Mouse (Mus musculus): Measurements from ENCODE around the gene Men1. TPM values are rescaled to one million over a fixed set of nuclear protein-coding genes. Genes with fewer than 3 reads are reported as not detected.

The Men1 gene
- polyA plus RNA-seq, 1 experiment, result 38.5 TPM

DNA sequence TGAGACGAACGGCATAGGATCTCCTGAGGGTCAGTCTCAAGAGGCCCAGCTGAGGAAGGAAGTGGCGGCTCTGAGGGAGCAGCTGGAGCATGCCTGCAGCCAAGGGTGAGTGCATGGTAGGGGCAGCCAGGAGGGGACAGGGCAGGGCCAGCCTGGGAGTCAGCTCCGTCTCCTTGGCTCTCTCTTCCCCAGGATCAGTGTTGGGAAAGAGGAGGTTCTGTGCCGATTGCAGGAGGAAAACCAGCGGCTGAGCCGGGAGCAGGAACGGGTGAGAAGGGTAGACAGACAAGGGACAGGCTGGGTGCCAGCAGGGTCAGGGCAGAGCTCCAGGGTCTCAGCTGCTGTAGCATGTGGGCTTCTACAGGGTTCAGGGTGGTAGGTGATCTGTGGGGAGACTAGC lies 20.3 kb upstream of the Men1 start:
- H3K27me3 ChIP-seq (ENCODE audit: control insufficient read depth, insufficient read depth, low read length), result no peaks in the 10 kb centered on the region
- WGBS, result 78% methylated on average over 8 of the region's 8 CpGs

GRCm38 (mm10) chr19:6315573-6315972 lies 19.2 kb upstream of the Men1 start:
- 83% methylated on average over 14 of the region's 14 CpGs for WGBS
- Histone ChIP-seq H3K4me1 (ENCODE audit: control insufficient read depth, insufficient read depth, insufficient read length, low read length) (peaks cover 5% of the 10 kb centered on the region; the same call in 1 of the 2 replicates), H3K27me3 (ENCODE audit: control insufficient read depth, insufficient read depth, low read length) (no peaks in the 10 kb centered on the region), H3K4me3 (ENCODE audit: low read depth, low read length) (no peak overlapping the region), H3K36me3 (ENCODE audit: control insufficient read depth, insufficient read depth, low read length) (peaks cover 94% of the 10 kb centered on the region), H3K27ac (ENCODE audit: insufficient read depth, low read depth, low read length) (no peak overlapping the region)
- no peak for TF ChIP-seq POLR2A (IDR thresholded peaks at IDR 0.05; ENCODE audit: low read depth, low read length)
- TF ChIP-seq CTCF (IDR thresholded peaks at IDR 0.05; ENCODE audit: extremely low read depth, insufficient read length, insufficient replicate concordance, low read depth, low read length), result no peak

More for the DNA sequence above, 20.3 kb upstream of the Men1 start:
- peaks cover 89% of the 10 kb centered on the region for H3K36me3 ChIP-seq (ENCODE audit: control insufficient read depth, insufficient read depth, low read length)
- H3K4me3 ChIP-seq (ENCODE audit: low read depth, low read length), result no peak overlapping the region
- H3K27ac ChIP-seq (ENCODE audit: insufficient read depth, low read depth, low read length), result no peak overlapping the region
- peaks cover 5% of the 10 kb centered on the region; the same call in 1 of the 2 replicates for H3K4me1 ChIP-seq (ENCODE audit: control insufficient read depth, insufficient read depth, insufficient read length, low read length)
- no peak for TF ChIP-seq CTCF (IDR thresholded peaks at IDR 0.05; ENCODE audit: extremely low read depth, insufficient read length, insufficient replicate concordance, low read depth, low read length)
- no peak for TF ChIP-seq POLR2A (IDR thresholded peaks at IDR 0.05; ENCODE audit: low read depth, low read length)

GRCm38 (mm10) chr19:6318145-6318544 lies 16.6 kb upstream of the Men1 start:
- H3K27me3 ChIP-seq (ENCODE audit: control insufficient read depth, insufficient read depth, low read length), result no peaks in the 10 kb centered on the region
- no peak overlapping the region for H3K4me3 ChIP-seq (ENCODE audit: low read depth, low read length)
- H3K36me3 ChIP-seq (ENCODE audit: control insufficient read depth, insufficient read depth, low read length), result peaks cover 88% of the 10 kb centered on the region
- peaks cover 3% of the 10 kb centered on the region; the same call in 1 of the 2 replicates for H3K4me1 ChIP-seq (ENCODE audit: control insufficient read depth, insufficient read depth, insufficient read length, low read length)
- WGBS, result 87% methylated on average over 12 of the region's 12 CpGs
- no peak for TF ChIP-seq POLR2A (IDR thresholded peaks at IDR 0.05; ENCODE audit: low read depth, low read length)
- TF ChIP-seq CTCF (IDR thresholded peaks at IDR 0.05; ENCODE audit: extremely low read depth, insufficient read length, insufficient replicate concordance, low read depth, low read length), result no peak
- H3K27ac ChIP-seq (ENCODE audit: insufficient read depth, low read depth, low read length), result no peak overlapping the region

- Histone ChIP-seq H3K36me3 (ENCODE audit: control insufficient read depth, insufficient read depth, low read length) (peaks cover 86% of the 10 kb centered on the region), H3K27ac (ENCODE audit: insufficient read depth, low read depth, low read length) (0 out of 2 replicates have a peak overlapping the region, but pooled peaks have one; percentile 7), H3K4me1 (ENCODE audit: control insufficient read depth, insufficient read depth, insufficient read length, low read length) (peaks cover 3% of the 10 kb centered on the region; the same call in 1 of the 2 replicates), H3K27me3 (ENCODE audit: control insufficient read depth, insufficient read depth, low read length) (no peaks in the 10 kb centered on the region), H3K4me3 (ENCODE audit: low read depth, low read length) (no peak overlapping the region)
- no peak for TF ChIP-seq POLR2A (IDR thresholded peaks at IDR 0.05; ENCODE audit: low read depth, low read length)
- TF ChIP-seq CTCF (IDR thresholded peaks at IDR 0.05; ENCODE audit: extremely low read depth, insufficient read length, insufficient replicate concordance, low read depth, low read length), result no peak
- WGBS, result 58% methylated on average over 8 of the region's 8 CpGs
Observed at GRCm38 (mm10) chr19:6321358-6321757, 13.4 kb upstream of the Men1 start.

DNA sequence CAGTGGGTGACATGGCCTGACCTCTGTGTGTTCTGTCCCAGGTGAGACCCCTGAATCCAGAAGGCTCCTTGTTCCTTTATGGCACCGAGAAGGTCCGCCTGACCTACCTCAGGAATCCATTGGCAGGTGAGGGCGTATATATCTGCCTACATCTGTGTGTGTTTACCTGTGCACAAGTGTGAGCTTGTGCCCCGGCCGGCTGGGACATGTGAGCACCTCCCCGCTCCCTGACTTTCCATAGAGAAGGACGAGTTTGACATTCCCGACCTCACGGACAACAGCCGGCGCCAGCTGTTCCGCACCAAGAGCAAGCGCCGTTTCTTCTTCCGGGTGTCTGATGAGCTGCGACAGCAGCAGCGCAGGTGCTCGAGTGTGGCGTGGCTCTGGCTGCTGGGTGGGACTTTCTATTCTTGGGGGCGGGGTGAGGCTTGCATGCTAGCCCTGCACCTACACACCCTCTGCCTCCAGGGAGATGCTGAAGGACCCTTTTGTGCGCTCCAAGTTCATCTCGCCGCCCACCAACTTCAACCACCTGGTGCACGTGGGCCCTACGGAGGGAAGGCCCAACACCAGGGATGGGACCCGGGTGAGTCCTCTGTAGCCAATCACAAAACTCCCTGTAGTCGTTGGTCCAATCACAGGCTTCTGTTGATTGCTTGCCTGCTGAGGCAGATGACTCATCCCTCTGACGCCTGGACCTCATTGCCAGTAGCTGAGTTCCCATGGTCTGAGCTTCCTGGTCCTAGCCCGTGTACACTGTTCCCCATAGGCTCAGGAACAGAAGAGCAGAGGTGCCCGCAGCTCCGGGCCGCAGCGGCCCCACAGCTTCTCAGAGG lies 12.8 kb upstream of the Men1 start:
- WGBS, result 65% methylated on average over 33 of the region's 33 CpGs

DNA sequence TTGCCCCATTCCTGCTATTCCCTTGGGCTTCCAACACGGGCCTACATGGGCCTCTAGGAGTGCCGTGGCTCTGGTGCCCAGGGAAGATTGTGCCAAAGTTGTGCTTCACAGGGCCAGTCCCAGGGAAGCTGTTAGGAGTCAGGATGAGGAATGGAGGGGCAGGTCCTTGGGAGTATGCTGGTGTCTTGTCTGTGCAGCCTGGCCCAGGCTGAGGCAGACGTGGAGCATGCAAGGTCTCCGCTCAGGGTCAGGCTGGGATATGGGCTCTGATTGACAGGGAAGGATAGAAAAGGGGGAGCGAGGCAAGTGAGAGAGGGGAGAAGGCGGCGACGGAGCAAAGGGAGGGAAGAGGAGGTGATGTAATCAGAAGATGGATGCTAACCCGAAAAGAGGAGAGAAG lies 10.0 kb upstream of the Men1 start:
- Histone ChIP-seq H3K27me3 (ENCODE audit: control insufficient read depth, insufficient read depth, low read length) (no peaks in the 10 kb centered on the region), H3K4me1 (ENCODE audit: control insufficient read depth, insufficient read depth, insufficient read length, low read length) (peaks cover 3% of the 10 kb centered on the region; the same call in 1 of the 2 replicates), H3K36me3 (ENCODE audit: control insufficient read depth, insufficient read depth, low read length) (peaks cover 53% of the 10 kb centered on the region)

More for the DNA sequence above, 12.8 kb upstream of the Men1 start:
- Histone ChIP-seq H3K27ac (ENCODE audit: insufficient read depth, low read depth, low read length) (0 out of 2 replicates have a peak overlapping the region, but pooled peaks have one; percentile 7), H3K36me3 (ENCODE audit: control insufficient read depth, insufficient read depth, low read length) (peaks cover 79% of the 10 kb centered on the region), H3K27me3 (ENCODE audit: control insufficient read depth, insufficient read depth, low read length) (no peaks in the 10 kb centered on the region), H3K4me3 (ENCODE audit: low read depth, low read length) (peak overlapping the region; percentile 30), H3K4me1 (ENCODE audit: control insufficient read depth, insufficient read depth, insufficient read length, low read length) (peaks cover 3% of the 10 kb centered on the region; the same call in 1 of the 2 replicates)
- no peak for TF ChIP-seq CTCF (IDR thresholded peaks at IDR 0.05; ENCODE audit: extremely low read depth, insufficient read length, insufficient replicate concordance, low read depth, low read length)
- TF ChIP-seq POLR2A (IDR thresholded peaks at IDR 0.05; ENCODE audit: low read depth, low read length), result no peak

GRCm38 (mm10) chr19:6331178-6331577 lies 3.6 kb upstream of the Men1 start:
- H3K27ac ChIP-seq (ENCODE audit: insufficient read depth, low read depth, low read length), result no peak overlapping the region
- WGBS, result 19% methylated on average over 5 of the region's 5 CpGs

More for the DNA sequence above, 10.0 kb upstream of the Men1 start:
- Histone ChIP-seq H3K4me3 (ENCODE audit: low read depth, low read length) (no peak overlapping the region), H3K27ac (ENCODE audit: insufficient read depth, low read depth, low read length) (no peak overlapping the region)
- TF ChIP-seq CTCF (IDR thresholded peaks at IDR 0.05; ENCODE audit: extremely low read depth, insufficient read length, insufficient replicate concordance, low read depth, low read length) (no peak), POLR2A (IDR thresholded peaks at IDR 0.05; ENCODE audit: low read depth, low read length) (no peak)
- 91% methylated on average over 9 of the region's 9 CpGs for WGBS

More at GRCm38 (mm10) chr19:6331178-6331577, 3.6 kb upstream of the Men1 start:
- Histone ChIP-seq H3K36me3 (ENCODE audit: control insufficient read depth, insufficient read depth, low read length) (peaks cover under 1% of the 10 kb centered on the region), H3K4me3 (ENCODE audit: low read depth, low read length) (no peak overlapping the region), H3K27me3 (ENCODE audit: control insufficient read depth, insufficient read depth, low read length) (no peaks in the 10 kb centered on the region), H3K4me1 (ENCODE audit: control insufficient read depth, insufficient read depth, insufficient read length, low read length) (peaks cover 2% of the 10 kb centered on the region)
- TF ChIP-seq POLR2A (IDR thresholded peaks at IDR 0.05; ENCODE audit: low read depth, low read length) (no peak), CTCF (IDR thresholded peaks at IDR 0.05; ENCODE audit: extremely low read depth, insufficient read length, insufficient replicate concordance, low read depth, low read length) (no peak)
